Mouse (Mus musculus) Patski (cell line): ENCODE data around the gene Slc9a7. TPM values are rescaled to one million over a fixed set of nuclear protein-coding genes. Genes with fewer than 3 reads are reported as not detected.

Experiments used
- ATAC-seq: fragments of 100-300 bp; one replicate; pipeline ENCODE4 v1.8.0; 2021
- CTCF ChIA-PET: fragments of 350-600 bp; sonication (Branson Sonifier 250); formaldehyde crosslinking; loops from one replicate; lab custom pipeline; 2022; ENCODE audit warnings: inconsistent platforms; lab: Charles Lee
- POLR2A ChIA-PET: fragments of 350-600 bp; sonication (Branson Sonifier 250); formaldehyde crosslinking; loops from one replicate; lab custom pipeline; 2022; ENCODE audit warnings: antibody characterized with exemption, inconsistent platforms; lab: Charles Lee
- DNase-seq: peaks from one replicate; pipeline ENCODE4 v3.0.0-alpha.2; 2011; ENCODE audit warnings: low read depth, low spot score
- H3K27me3 ChIP-seq: fragments of 371-371 bp; one replicate; pipeline ENCODE4 v1.5.1; 2021
- CTCF ChIP-seq: fragments of 100-300 bp; IDR thresholded peaks from one replicate; pipeline ENCODE4 v1.5.1; 2021
- in situ Hi-C: fragments of 300-500 bp; cut with MboI; formaldehyde crosslinking; loops from 3 replicates; pipeline ENCODE4 v1.11.1; 2018; ENCODE audit warnings: low pct_unique_long_range_greater_than_20kb, mixed read lengths
- polyA plus RNA-seq: library from polyadenylated mRNA; unstranded; gene quantifications from one replicate; pipeline ENCODE4 v1.2.3, GENCODE M21; 2021

Slc9a7 gene
- polyA plus RNA-seq, 1 experiment from 2014 or later: 0.19 TPM

DNA sequence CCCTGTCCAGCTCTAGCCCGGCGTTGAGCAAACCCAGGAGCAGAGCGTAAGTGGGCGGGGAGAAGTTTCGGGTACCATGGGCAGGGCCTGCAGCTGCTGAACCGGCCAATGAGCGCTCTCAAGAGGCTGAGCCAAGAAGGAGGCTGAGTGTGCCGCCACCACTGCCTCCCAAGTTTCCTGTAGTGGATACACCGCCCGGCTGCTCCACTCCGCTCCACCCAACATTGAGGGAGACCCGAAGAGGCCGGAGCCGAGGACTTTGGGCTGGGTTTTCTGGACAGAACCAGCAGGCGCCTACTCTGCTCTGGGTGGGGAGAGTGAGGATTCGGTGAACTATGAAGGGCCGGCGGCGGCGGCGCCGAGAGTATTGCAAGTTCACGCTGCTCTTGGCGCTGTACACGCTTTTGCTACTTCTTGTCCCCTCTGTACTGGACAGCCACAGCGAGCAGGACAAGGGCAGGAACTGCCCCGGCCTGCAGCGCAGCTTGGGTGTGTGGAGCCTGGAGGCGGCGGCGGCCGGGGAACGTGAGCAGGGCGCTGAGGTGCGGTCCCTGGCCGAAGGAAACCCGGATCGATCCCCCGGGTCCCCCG is 232.1 kb downstream of the Slc9a7 start, which contains the start of gene Chst7:
Chst7 (plus strand) TSS at position 180 of the 591 bp plus-strand sequence.
- DNase-seq (no peak), ATAC-seq (no peak)
- CTCF ChIA-PET: no interaction called here
- POLR2A ChIA-PET: no interaction called here
- peaks cover 40% of the 10 kb centered on the region for H3K27me3 ChIP-seq
- in situ Hi-C loops: no loop called here
- TF ChIP-seq CTCF: no peak

Other genes with a start within 250 kb of the Slc9a7 start
- 0.08 TPM for gene Chst7, start 232.2 kb downstream of the Slc9a7 start, polyA plus RNA-seq
- gene Rp2, start 72.7 kb upstream of the Slc9a7 start, polyA plus RNA-seq: 26.8 TPM
- 4.6 TPM for gene Jade3, start 133.9 kb upstream of the Slc9a7 start, polyA plus RNA-seq